Mouse (Mus musculus) T-cell, adult 2 months (primary cell): ENCODE results near the gene Prkce.

Experiments used
- DNase-seq: peaks from one replicate; pipeline ENCODE4 v3.0.0; 2022; ENCODE audit warnings: low spot score

The Prkce gene

DNA sequence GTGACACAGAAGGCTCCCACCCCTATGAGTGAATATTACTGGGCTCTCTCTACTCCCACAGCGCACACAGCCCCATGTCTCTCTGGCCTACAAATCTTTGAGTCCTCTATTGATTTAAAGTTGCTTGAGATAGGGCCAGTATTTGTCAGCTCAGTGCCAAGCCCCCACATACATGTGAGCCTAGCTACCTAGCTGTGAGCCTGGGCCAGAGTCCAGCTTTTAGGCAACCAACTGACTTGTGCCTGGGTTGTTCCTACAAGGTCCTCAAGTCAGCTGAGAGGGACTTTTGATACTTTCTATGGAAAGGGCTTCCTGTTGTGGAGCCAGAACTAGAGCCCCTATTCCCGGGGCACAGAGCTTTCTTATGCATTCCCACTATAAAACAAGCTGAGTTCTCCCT is 357.5 kb downstream of the Prkce start:
- no peak for DNase-seq

DNA sequence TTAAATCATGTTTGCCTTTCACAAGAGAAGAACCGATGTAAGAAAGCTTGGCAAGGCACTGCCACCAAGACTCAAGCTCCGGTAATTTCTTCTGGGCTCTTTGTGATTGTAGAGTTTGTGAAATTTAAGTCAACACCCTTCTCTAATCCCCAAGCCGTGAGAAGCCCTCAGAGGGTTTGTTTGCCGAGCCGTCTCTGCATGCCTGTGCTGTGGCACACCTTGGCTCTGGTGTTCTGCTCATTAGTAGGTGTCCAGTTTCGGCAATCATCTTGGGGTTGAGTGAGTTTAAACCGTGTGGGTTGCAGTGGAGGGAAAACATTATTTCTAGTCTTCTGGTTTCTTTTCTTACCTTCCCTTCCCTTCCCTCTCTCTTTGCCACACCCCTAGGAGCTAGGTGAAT is 358.4 kb downstream of the Prkce start:
- DNase-seq = no peak

GRCm38 (mm10) chr17:86527298-86527697 is 359.7 kb downstream of the Prkce start:
- DNase-seq = no peak

- DNase-seq = no peak
These were observed 361.4 kb downstream of the Prkce start for GRCm38 (mm10) chr17:86529003-86529402.

DNA sequence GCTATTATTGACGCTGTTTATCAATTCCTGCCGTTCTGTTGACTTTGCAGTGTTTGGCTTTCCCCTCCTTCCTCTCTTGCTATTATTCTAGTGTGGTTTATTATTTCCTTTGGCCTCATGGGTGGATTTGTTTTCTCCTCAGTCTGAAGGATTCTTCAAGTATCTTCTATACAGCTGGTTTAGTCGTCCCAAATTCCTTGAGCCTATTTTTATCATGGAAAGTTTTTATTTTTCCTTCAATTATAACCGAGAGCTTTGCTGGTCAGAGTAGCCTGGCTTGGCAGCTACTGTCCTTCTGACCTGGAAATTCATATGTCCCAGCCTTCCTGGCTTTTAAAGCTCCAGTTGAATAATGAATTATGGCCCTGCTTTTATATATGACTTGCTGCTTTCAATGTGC is 361.8 kb downstream of the Prkce start:
- no peak for DNase-seq

DNA sequence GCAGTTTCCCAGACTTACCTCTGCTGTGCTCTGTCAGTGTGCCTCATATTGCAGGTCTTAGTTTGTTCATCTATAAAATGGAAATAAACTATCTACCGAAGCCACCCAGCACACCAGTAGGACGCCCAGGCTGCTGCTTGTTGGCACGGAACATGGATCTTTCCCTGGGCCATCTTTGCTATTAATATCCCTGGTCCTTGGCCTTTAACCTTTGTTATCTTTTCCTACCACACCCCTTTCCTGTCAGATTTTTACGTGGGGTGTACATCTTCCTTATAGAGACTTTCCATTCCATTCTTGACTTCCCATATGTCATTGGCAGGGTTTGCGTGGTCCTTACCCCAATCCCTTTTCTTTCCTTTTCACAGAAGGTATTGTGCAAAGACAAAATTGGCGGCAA is 363.6 kb downstream of the Prkce start:
- DNase-seq = no peak

- no peak for DNase-seq
These were observed 365.4 kb downstream of the Prkce start for GRCm38 (mm10) chr17:86532783-86533548.

DNA sequence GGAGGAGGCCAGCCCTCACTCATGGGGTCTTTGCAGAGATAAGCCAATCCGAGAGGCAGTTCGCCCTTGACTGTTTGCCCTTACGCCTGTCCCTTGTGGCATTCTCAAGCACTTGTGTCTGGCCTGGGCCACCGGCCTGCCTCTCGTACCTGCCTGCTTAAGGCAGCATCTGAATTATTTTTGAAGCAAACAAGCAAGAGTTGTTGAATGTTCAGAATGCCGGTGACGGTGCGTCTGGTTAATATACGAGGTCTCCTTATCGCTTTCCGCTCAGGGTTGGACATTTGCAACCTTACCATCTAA is 365.9 kb downstream of the Prkce start:
- no peak for DNase-seq

- no peak for DNase-seq
These were observed 367.5 kb downstream of the Prkce start for GRCm38 (mm10) chr17:86535096-86535495.

DNA sequence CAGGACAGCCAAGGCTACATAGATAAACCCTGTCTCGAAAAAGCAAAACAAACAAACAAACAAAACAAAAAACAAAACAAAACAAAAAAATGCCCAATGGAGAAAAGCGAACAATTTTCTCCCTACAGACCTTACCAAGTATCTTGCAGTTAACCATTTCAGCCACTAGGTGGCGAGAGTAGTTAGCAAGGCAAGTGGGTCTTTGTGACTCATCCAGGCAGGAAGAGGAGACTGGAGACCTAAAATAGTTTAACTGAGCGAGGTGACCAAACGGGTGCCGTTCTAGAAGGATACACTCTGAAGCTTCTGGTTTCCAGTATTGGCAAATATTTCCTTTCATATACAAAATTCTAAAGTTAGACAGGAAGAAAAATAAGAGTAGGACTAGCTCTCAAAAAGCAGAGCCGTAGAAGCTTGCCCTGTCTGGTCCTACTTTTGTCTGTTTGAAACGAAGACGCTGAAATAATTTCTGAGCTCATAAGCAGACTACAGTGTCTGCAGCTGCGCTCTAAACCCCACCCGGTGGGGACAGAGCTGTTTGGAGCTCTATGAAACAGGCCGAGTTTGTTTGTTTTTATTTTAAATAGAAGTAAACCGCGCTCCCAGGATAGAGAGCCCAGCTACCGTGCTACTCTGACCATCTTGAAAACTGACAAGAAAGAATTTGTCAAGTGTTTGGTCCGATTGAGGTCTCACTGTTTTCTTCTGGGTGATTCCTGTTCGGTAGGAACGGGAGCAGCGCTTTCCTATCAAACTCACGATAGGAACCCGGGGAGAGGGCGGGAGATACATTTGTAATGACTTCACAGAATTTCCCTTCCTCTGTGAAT is 368.5 kb downstream of the Prkce start:
- DNase-seq = peak; percentile 69

GRCm38 (mm10) chr17:86539881-86540430 is 372.4 kb downstream of the Prkce start:
- DNase-seq = no peak

- DNase-seq = no peak
These were observed 378.9 kb downstream of the Prkce start for GRCm38 (mm10) chr17:86546529-86546928.

DNA sequence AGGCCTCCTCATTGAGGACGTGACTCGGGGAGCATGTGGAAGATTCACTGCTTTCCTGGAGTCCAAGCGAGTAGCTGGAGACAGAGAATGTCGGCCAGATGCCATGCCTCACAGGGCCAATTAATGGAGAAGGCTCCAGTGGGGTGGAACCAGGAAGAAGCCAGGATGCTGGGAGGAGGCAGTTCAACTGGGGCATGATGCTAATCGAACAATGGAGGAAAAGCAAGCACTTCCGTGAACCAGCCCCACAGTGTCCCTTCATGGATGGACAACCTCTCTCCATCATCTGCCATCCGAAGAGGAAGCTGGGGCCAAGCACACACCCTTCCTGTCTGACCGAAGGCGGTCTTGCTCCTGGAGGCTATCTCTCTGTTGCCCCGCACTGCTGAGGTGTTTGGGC is 381.5 kb downstream of the Prkce start:
- no peak for DNase-seq

GRCm38 (mm10) chr17:86551561-86551960 is 384.0 kb downstream of the Prkce start:
- DNase-seq = no peak

- no peak for DNase-seq
These were observed 384.4 kb downstream of the Prkce start for GRCm38 (mm10) chr17:86551995-86552394.

DNA sequence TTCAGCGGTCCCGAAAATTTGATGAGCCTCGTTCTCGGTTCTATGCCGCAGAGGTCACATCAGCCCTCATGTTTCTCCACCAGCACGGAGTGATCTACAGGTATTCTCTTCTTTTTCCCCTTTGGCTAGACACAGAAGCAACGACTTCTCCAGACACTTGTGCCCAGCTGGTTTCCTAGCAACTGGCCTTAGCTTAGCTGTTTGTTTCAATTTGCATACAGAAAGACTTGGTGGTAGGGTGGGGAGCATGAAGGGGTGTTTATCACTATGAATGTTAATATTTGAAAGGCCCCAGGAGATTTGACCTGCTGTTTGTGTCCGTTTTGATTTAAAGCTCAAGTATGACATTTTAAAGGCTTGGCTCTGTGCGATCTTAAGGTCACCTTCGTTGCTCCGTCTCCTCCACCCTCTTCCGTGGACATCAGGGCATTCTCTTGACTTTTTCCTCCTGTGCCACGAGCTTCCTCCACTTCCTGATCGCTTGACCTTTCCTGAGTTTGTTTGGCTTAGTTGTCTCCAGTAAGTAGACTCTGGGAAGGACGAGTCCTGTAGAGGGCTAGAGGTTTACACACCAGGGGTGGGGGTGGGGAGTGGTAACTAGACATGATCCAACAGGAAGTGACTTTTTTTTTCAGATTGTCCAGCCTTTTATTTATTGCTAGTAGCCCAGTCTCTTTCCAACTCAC is 391.8 kb downstream of the Prkce start:
- no peak for DNase-seq

DNA sequence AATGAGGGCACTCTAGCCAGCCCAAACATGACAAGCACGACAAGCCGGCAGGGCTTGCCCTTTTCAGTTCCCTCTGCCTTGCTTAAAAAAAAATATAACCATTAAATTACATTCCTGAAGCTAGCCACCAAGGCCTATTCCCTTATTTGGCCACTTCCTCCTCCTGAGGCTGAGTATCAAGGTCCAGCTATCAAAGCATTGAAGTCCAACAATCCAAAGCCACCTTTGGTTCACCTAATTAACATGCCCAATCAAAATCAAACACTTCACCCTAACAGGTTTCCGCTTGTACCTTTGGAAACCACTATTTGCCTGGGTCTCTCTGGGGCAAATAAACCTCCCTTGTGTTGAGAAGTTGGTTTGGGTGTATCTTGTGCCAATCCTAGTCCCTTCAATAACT is 392.9 kb downstream of the Prkce start:
- no peak for DNase-seq

DNA sequence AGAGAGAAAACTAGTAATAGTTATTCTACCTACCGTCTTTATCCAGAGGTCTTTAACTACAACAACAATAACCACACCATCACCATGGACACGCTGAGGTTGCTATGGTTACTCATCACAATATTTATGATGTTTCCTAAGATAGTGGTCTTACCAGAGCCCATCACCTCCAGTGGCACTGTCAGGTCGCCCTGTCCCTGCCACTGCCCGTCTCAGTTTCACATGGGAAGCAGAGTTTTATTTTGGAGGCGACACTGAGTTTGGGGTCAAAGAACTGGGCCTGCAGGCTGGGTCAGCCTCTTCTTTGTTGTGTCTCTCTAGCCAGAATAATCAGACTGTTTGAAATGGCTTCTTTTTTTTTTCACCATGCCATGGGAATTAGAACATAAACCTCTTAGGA is 402.9 kb downstream of the Prkce start:
- no peak for DNase-seq

GRCm38 (mm10) chr17:86571266-86571665 is 403.7 kb downstream of the Prkce start:
- no peak for DNase-seq

- no peak for DNase-seq
These were observed 404.6 kb downstream of the Prkce start for GRCm38 (mm10) chr17:86572136-86572535.

DNA sequence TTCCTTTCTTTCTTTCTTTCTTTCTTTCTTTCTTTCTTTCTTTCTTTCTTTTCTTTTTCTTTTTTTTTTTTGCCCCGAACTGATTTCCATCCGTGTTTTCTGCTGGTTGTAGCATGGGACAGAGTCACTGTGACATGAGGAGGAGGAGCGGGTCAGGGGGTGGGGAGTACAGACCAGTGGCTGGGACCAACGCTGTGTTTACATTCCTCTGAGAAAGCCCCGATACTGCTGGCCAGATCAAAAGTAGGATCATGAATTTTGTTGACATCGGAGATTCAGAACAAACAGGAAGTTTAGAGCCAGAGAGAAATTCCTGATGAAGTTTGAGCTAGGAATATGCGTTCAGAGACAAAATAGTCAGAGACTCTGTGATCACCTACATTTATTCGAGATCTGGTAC is 405.0 kb downstream of the Prkce start:
- no peak for DNase-seq

DNA sequence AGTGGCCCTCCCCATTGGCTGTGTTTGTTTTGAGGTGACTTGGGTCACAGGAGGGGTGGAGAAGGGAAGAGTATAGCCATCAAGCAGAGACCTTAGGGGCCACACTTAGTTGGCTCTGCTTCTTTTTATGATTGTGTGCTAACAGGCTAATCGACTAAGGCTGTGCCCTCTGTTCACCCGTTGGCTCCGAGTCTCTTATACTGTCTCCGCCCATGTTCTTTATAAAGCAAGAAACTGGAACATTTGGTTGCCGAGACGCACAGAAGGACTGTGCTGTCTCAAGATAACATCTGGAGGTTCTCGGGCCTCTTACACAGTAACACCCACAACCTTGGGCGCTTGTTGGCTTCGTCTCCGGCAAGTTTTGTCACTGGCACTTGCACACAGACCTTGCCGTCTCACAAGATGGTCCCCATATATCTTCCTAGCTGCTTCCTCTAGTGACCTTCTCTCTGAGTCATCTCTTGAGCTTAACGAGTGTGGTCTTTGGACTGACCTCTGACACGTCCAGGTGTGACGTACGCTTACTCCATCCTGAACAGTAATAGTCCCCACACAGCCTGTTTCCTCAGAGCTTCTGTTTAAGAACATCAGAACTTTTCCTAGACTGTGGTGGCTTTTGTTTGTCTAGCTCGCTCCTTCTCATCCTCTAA is 406.1 kb downstream of the Prkce start:
- no peak for DNase-seq
